Mouse (Mus musculus) stomach, postnatal 0 days (tissue): ENCODE measurements around the gene Colgalt2. TPM values are rescaled to one million over a fixed set of nuclear protein-coding genes. Genes with fewer than 3 reads are reported as not detected.

Source experiments
- ATAC-seq: fragments of 200-750 bp; cut with Nextera tagmentation; 2 replicates; pipeline ENCODE4 v1.8.0; 2017; ENCODE audit not compliant: low FRiP score, low TSS enrichment
- DNase-seq: peaks from one replicate; pipeline ENCODE4 v3.0.0-alpha.2; 2016; ENCODE audit warnings: low spot score
- H3K27ac ChIP-seq: fragments of 300-500 bp; sonication (generic); replicated peaks from 2 replicates; pipeline ENCODE4 v1.5.1; 2014; ENCODE audit warnings: mild to moderate bottlenecking, control low read depth
- H3K27me3 ChIP-seq: fragments of 300-500 bp; sonication (generic); 2 replicates; pipeline ENCODE4 v1.6.1; 2014; ENCODE audit warnings: low read length; ENCODE audit not compliant: control insufficient read depth, insufficient read depth
- H3K36me3 ChIP-seq: fragments of 300-500 bp; sonication (generic); 2 replicates; pipeline ENCODE4 v1.6.1; 2014; ENCODE audit warnings: low read length, mixed read lengths; ENCODE audit not compliant: control insufficient read depth, insufficient read depth
- H3K4me1 ChIP-seq: fragments of 300-500 bp; sonication (generic); replicated peaks from 2 replicates; pipeline ENCODE4 v1.6.1; 2014; ENCODE audit warnings: antibody characterized with exemption; ENCODE audit not compliant: control insufficient read depth, insufficient read depth
- H3K4me2 ChIP-seq: fragments of 300-500 bp; sonication (generic); replicated peaks from 2 replicates; pipeline ENCODE4 v1.6.1; 2014; ENCODE audit warnings: low read depth, mild to moderate bottlenecking, control low read depth, moderate library complexity
- H3K4me3 ChIP-seq: fragments of 300-500 bp; sonication (generic); 2 replicates; pipeline ENCODE4 v1.5.1; 2014; ENCODE audit warnings: low read depth, low read length, control low read depth
- H3K9ac ChIP-seq: fragments of 300-500 bp; sonication (generic); 2 replicates; pipeline ENCODE4 v1.6.1; 2014; ENCODE audit warnings: mild to moderate bottlenecking, low read length, control low read depth, mixed read lengths
- H3K9me3 ChIP-seq: fragments of 300-500 bp; sonication (generic); 2 replicates; pipeline ENCODE4 v1.6.1; 2016; ENCODE audit warnings: low read length; ENCODE audit not compliant: control insufficient read depth
- CTCF ChIP-seq: IDR thresholded peaks from 2 replicates; pipeline ENCODE4 v1.5.1; 2016; ENCODE audit warnings: antibody characterized with exemption, low read depth, mild to moderate bottlenecking, moderate library complexity
- EP300 ChIP-seq: optimal IDR thresholded peaks from 2 replicates; pipeline ENCODE3; 2016; ENCODE audit warnings: antibody characterized with exemption
- WGBS: fragments of 180-500 bp; shearing (Covaris S2); extraction: QIAGEN DNeasy Blood & Tissue Kit; methylation state at CpG from one replicate; pipeline ENCODE4 v1.1.7; 2014; 5-methylcytosine and 5-hydroxymethylcytosine counted together
- polyA plus RNA-seq: library from polyadenylated mRNA; unstranded; fragments of >200 nt; fragmentation: Nextera tagmentation; extraction: Ambion mirVana; gene quantifications from 2 replicates; pipeline ENCODE4 v1.2.1, GENCODE M21; 2015

Gene Colgalt2
- polyA plus RNA-seq, 1 experiment from 2014 or later, result 0.50 TPM

DNA sequence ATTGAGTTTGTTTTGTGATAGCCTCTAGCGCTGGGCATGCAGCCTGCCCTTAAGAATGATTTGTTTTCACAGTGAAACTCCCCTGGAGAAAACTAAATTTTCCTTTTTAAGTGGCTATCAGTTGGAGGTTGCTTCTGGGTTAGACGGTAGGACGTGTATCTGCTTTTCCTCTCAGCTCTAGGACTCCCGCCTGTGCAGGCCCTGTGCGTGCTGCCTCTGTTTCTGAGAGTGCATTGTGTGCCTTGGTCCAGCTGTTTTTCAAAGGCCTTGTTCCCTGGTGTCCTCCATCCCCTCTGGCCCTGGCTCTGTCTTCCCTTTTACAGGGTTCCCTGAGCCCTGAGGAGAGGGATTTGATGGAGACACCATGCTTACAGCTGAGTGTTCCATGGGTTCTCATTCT, 58.0 kb downstream of the Colgalt2 start:
- whole genome bisulfite sequencing, result 43% methylated on average over 5 of the region's 5 CpGs
- H3K4me3 ChIP-seq, result no peak overlapping the region
- no peak overlapping the region for H3K4me2 ChIP-seq
- no peak for DNase-seq
- no peaks in the 10 kb centered on the region for H3K4me1 ChIP-seq
- no peaks in the 10 kb centered on the region for H3K9me3 ChIP-seq
- ATAC-seq, result no peak
- H3K27ac ChIP-seq, result no peak overlapping the region
- H3K9ac ChIP-seq, result no peak overlapping the region
- TF ChIP-seq CTCF, result no peak
- TF ChIP-seq EP300, result no peak
- H3K36me3 ChIP-seq, result no peaks in the 10 kb centered on the region
- H3K27me3 ChIP-seq, result no peaks in the 10 kb centered on the region

GRCm38 (mm10) chr1:152458996-152459395, 59.4 kb downstream of the Colgalt2 start:
- Histone ChIP-seq H3K4me2 (no peak overlapping the region), H3K4me1 (no peaks in the 10 kb centered on the region), H3K27me3 (no peaks in the 10 kb centered on the region), H3K4me3 (no peak overlapping the region), H3K9ac (no peak overlapping the region), H3K27ac (no peak overlapping the region), H3K36me3 (no peaks in the 10 kb centered on the region), H3K9me3 (no peaks in the 10 kb centered on the region)
- 86% methylated on average over 7 of the region's 7 CpGs for WGBS
- DNase-seq, result no peak
- no peak for ATAC-seq
- TF ChIP-seq EP300, result no peak
- TF ChIP-seq CTCF, result no peak

- no peak overlapping the region for H3K27ac ChIP-seq
- WGBS, result 74% methylated on average over 3 of the region's 3 CpGs
- ATAC-seq, result no peak
- no peak overlapping the region for H3K9ac ChIP-seq
- no peaks in the 10 kb centered on the region for H3K27me3 ChIP-seq
- H3K4me1 ChIP-seq, result no peaks in the 10 kb centered on the region
- no peak overlapping the region for H3K4me3 ChIP-seq
- no peaks in the 10 kb centered on the region for H3K9me3 ChIP-seq
- TF ChIP-seq EP300 (no peak), CTCF (no peak)
- no peak for DNase-seq
- H3K4me2 ChIP-seq, result no peak overlapping the region
- H3K36me3 ChIP-seq, result no peaks in the 10 kb centered on the region
These were observed 61.3 kb downstream of the Colgalt2 start for GRCm38 (mm10) chr1:152460931-152461330.

GRCm38 (mm10) chr1:152461814-152462213, 62.2 kb downstream of the Colgalt2 start:
- DNase-seq (no peak), ATAC-seq (no peak)
- H3K27me3 ChIP-seq, result no peaks in the 10 kb centered on the region
- no peak overlapping the region for H3K4me3 ChIP-seq
- no peak overlapping the region for H3K9ac ChIP-seq
- 0 out of 2 replicates have a peak overlapping the region, but pooled peaks have one; percentile 24 for H3K27ac ChIP-seq
- TF ChIP-seq CTCF (no peak), EP300 (no peak)
- H3K9me3 ChIP-seq, result no peaks in the 10 kb centered on the region
- no peaks in the 10 kb centered on the region for H3K4me1 ChIP-seq
- H3K4me2 ChIP-seq, result no peak overlapping the region
- WGBS, result 23% methylated on average over 3 of the region's 3 CpGs
- no peaks in the 10 kb centered on the region for H3K36me3 ChIP-seq

DNA sequence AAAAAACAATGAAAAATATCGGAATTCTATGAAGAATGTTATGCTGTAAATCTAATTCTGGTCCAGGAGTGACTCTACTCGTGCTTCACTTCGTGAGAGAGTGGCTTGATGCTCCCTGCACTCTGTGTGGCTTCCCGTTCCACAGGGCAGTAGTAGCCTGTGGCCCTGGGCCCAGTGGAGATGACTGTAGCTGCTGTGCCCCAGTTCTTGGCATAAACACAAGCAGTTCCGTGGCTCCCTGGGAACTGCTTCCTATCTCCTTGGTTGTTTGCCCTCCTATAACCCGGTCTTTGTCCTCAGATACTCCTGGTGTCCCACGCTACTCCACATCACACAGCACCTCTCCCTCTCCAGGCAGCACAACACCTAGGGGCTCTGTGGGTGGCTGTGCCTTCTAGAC, 62.7 kb downstream of the Colgalt2 start:
- no peaks in the 10 kb centered on the region for H3K27me3 ChIP-seq
- DNase-seq (no peak), ATAC-seq (no peak)
- H3K9me3 ChIP-seq, result no peaks in the 10 kb centered on the region
- H3K27ac ChIP-seq, result peak overlapping the region; percentile 20; the same call in 1 of the 2 replicates
- H3K4me3 ChIP-seq, result no peak overlapping the region
- 71% methylated on average over 7 of the region's 7 CpGs for WGBS
- H3K4me2 ChIP-seq, result no peak overlapping the region
- TF ChIP-seq EP300, result no peak
- TF ChIP-seq CTCF, result no peak
- H3K36me3 ChIP-seq, result no peaks in the 10 kb centered on the region
- no peak overlapping the region for H3K9ac ChIP-seq
- no peaks in the 10 kb centered on the region for H3K4me1 ChIP-seq

DNA sequence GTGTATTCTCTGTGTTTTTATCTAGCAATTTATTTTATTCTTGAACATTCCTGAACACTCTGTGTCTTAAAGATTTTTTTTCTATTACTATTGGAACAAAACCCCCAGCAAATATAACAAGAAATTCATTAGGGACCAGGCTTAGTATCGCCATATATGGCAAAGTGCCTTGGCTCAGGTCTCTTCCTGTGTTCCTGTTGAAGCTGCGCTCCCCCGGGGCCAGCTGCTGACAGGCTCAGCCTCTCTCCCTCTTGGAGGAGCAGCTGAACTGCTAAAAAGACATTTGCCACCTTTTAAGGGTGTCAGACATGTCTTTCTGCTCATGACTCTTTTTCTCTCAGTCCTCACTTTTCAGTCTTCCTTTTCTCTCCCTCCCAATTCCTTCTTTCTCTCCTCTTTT, 66.7 kb downstream of the Colgalt2 start:
- Histone ChIP-seq H3K27ac (no peak overlapping the region), H3K4me2 (no peak overlapping the region), H3K4me1 (no peaks in the 10 kb centered on the region), H3K9me3 (no peaks in the 10 kb centered on the region), H3K36me3 (no peaks in the 10 kb centered on the region), H3K4me3 (no peak overlapping the region), H3K27me3 (no peaks in the 10 kb centered on the region), H3K9ac (no peak overlapping the region)
- ATAC-seq (no peak), DNase-seq (no peak)
- WGBS, result 5% methylated on average over 3 of the region's 3 CpGs
- TF ChIP-seq EP300 (no peak), CTCF (no peak)
